Mouse (Mus musculus) right cerebral cortex, adult 2 months (tissue): ENCODE results near the gene Fgfbp3.
"Not testable (repeated sequence)": the region's sequence is repeated elsewhere in the genome, so short reads cannot be mapped to it uniquely, and the experiment has no call there.

Experiments used
- DNase-seq, 2 experiments: peaks; one replicate each; pipeline ENCODE4 v3.0.0; 2021 to 2022; ENCODE audit warnings: low spot score in 2 of 2

The Fgfbp3 gene

DNA sequence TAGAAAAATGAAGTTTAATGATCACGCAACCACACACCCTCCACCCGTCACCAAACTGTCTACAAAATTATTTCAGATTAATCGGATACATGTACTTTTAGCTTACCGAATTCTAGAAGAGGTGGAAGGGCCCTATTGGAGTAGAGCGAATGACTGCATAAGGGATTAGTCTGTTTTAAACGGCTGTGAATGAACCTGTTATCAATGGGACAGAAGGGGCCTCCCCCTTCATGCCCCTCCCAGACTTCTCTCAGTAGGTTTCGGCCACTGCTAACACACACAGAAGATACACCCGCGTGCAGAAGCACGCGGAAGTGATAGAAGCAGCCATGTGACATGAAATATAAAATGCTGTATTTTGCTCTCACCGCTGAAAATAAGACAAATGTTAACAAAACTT lies at the start of gene Fgfbp3:
Fgfbp3 (minus strand) TSS at position 150 of the 400 bp plus-strand sequence.
- no peak for DNase-seq

DNA sequence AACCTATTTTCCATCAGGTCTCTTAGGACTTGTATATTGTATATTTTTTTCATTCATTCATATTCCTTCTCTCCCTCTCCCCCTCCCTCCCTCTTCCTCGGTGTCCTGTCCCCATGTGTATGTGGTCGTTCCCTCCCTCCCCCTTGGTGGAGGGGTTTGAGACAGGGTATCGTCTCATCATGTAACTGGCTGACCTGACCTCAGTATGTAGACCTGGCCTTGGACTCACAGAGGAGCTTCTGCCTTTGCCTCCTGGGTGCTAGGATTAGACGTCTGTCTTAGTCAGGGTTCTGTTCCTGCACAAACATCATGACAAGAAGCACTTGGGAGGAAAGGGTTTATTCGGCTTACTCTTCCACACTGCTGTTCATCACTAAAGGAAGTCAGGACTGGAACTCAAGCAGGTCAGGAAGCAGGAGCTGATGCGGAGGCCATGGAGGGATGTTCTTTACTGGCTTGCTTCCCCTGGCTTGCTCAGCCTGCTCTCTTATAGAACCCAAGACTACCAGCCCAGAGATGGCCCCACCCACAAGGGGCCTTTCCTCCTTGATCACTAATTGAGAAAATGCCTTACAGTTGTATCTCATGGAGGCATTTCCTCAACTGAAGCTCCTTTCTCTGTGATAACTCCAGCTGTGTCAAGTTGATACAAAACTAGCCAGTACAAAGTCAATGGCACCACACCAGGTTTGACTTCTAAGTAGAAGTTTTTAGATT lies 43.3 kb upstream of the Fgfbp3 start:
- DNase-seq: not testable (repeated sequence)

- DNase-seq: no peak
Observed at GRCm38 (mm10) chr19:36961320-36961719, 41.9 kb upstream of the Fgfbp3 start.

DNA sequence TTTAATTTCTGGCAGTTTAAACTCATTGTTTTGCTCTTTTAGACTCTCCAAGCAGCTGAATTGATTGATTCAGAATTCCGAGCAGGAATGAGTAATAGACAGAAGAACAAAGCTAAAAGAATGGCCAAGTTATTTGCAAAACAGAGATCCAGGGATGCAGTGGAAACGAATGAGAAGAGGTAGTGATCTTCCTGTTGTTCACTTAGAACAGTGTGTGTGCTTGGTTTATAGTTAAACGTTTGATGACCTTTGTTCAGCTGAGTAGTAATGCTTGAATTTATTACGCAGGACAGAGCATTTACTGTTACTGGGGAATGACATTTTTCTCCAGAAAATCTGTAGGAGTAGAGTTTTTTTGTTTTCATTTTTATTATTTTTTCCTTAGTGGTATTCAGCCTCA lies 38.9 kb upstream of the Fgfbp3 start:
- DNase-seq: no peak

DNA sequence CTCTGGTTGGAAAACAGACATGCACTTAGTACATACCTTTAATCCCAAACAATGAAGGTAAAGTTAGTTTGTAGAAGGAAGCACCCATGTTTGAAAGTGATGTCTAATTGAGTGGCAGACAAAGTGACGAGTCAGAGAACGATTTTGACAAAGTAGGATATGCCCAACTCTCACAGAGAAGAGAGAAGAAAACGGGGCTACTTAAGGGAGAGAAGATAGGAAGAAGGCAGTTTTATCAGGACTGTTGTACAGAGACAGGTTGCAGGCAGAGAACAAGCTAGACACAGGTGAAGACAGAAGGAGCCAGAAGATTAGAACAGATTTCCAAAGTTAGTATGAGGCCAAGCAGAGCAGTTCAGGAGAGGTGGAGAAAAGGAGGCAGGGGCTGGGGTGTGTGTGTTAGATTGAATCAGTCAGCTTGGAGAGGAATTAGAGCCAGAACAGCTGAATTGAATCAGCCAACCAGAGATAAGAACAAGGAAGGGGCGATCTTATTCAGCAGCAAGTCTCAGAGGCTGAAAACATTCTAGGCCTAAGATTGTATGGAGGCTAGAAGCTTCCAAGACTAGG lies 34.3 kb upstream of the Fgfbp3 start:
- no peak for DNase-seq

DNA sequence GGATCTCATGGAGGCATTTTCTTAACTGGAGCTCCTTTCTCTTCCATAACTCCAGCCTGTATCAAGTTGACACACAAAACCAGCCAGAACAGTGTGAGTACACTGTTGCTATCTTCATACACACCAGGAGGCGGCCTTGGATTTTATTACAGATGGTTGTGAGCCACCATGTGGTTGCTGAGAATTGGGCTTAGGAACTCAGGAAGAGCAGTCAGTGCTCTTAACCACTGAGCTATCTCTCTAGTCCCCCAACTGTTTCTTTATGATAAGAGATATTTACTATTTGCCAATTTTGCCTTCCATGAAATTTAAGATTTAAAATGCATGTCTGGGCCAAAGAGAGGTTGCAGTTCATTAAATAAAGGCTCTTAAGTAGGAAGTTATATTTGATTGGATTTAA lies 20.6 kb upstream of the Fgfbp3 start:
- DNase-seq: no peak

DNA sequence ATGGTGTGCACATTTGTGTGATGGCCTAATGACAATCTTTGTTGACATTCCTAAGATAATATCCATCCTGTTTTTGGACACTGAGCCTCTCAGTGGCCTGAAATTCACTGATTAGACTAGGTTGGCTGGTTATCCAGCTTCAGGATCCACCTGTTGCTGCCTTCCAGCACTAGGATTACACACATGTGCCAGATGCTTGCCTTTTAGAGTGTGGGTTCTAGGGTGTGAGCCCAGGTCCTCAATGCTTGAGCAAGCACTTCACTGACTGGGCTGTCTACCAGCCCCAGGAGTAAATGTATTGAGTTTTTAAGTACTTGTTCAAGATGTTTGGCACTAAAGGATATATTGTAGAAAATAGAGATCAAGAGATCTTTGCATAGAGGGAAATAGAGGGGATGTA lies 18.6 kb upstream of the Fgfbp3 start:
- no peak for DNase-seq

DNA sequence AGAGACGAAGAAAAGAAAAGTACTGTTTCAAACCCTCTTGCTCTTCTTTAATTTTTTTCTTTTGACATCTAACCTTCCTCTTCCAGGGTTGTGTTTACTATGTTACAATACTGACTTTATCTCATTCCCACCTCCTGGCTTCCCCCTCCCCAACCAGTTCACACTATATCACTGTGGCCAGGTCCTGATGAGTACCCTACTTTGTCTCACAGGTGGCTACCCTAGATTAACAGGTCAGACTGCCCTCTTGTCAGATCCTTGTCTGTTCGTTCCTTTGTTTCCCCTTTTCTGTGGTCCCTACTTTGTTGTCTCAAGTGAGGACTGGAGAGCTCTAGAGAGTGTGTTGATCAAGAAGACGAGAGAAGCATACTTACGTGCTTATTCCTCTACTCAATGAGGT lies 16.9 kb upstream of the Fgfbp3 start:
- no peak for DNase-seq

GRCm38 (mm10) chr19:36932613-36933012 lies 13.2 kb upstream of the Fgfbp3 start:
- DNase-seq: no peak

DNA sequence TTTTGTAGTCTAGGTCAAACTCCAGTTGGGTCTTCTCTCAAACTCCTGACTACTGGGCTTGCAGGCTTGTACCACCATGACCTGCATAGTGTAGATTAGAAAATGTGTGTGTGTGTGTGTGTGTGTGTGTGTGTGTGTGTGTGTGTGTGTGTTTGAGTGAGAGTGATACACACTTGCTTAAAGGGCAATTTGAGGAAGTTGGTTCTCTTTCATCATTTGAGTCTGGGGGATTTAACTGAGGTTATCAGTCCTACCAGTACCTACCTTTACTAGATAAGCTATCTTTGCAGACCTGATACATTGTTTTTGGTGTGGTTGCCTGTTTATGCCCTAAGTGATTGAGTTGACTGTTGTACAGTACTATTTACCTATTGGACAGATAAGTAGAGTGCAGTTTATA lies 12.7 kb upstream of the Fgfbp3 start:
- DNase-seq: no peak

DNA sequence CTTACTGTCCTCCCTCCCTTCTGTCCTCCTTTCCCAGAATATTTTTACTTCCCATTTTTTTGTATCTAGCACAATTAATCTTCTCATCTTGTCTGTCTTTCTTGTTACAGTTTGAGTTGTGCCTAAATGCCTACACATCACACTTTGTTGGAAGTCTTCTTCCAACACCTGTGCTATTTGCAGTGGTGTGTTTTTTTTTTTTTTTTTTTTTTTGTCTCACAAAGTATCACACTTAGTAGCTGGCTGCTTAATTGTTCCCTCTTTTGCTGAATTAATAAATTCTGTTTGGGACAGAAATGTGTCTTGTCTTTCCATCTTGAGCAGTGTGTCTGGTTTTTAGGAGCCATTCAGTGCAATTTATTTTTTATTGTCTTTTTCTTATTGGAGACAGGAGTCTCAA lies 10.4 kb upstream of the Fgfbp3 start:
- DNase-seq: no peak

DNA sequence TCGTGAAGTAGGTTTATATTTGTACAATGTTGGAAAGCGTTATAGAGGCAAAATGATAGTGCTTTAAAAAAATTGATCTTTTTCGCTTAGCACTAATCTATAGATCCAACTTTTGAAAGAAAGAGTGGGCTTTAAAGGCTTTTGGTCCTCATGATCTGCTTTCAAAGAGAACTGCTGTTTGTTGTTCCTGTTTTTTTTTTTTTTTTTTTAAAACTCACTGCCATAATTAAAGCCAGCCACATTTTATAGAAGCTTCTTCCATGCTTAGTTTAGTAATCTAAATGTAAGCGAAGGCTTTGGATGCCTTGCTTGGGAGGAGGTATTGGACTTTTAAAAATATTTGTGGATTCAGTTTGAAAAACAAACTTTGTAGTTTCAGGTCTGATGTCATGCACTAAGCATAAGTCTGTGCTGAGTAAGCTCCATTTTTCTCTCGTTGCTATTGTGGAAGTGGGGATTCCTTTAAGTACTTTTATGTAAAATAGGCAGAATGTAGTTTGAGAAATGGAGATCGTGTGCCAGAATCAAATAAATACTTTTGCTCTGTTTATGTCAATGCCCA lies 8.5 kb upstream of the Fgfbp3 start:
- no peak for DNase-seq

- no peak for DNase-seq
Observed at GRCm38 (mm10) chr19:36926553-36927236, 7.3 kb upstream of the Fgfbp3 start.

DNA sequence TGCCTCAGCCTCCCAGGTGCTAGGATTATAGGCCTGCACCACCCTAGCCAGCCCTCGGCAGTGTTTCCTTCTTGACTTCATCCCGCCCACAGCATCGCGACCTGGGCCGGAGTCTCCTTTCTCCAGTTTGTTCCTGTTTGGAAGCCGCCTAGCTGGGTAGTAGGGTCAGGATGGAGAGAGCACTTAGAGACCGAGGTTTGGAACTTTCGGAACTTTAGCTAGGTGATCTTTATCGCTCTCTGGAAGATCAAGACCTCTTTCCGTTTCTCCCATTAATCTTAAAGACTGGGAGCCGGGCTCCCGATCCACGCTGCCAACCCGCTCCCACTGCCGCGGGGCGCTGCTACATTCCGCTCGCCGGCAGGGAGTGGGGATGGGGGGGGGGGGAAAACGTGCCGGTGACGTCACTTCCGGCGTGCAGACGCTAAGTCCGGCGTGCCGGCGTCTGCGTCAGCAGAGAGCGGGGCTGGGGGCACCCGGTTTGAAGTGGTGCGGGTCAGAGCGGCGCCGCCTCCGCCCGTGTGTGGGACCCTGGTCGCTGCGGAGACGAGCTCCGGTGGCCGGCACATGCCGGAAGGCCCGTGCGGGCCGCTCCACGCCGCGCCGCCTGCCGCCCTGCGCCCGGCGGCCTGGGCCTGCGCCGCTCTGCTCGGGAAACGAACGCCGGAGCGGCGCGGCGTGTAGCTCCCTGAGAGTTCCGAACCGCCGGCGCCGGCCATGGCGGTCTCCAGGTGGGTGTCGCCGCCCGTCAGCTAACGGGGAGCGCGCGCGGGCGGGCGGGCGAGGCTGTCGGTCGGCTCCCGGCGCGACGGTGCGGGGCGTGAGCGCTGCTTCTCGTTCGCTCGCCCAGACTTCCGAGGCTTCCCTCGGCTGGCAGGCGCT lies 6.5 kb upstream of the Fgfbp3 start, which contains the start of gene Btaf1:
Btaf1 (plus strand) TSS at position 409 of the 882 bp plus-strand sequence.
- peak; percentile 72 to 76 for DNase-seq

- DNase-seq: no peak
Observed at GRCm38 (mm10) chr19:36922936-36923335, 3.5 kb upstream of the Fgfbp3 start.

DNA sequence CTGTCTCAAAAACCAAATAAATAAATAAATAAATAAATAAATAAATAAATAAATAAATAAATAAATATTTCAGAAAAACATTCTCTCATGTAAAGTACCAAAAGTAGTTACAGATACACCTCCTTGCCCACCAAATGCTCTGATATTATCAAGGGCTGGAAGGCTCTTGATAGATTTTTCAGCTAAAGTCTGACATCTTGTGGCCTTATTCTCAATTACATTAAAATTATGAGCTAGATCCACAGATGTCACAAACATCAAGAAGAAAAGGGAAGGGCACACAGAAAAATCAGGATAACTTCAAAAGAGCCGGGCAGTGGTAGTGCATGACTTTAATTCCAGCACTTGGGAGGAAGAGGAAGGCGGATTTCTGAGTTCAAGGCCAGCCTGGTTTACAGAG lies 2.6 kb upstream of the Fgfbp3 start:
- no peak for DNase-seq

GRCm38 (mm10) chr19:36918441-36919301 lies 744 bp downstream of the Fgfbp3 start:
- DNase-seq: peak; percentile 78 to 79

DNA sequence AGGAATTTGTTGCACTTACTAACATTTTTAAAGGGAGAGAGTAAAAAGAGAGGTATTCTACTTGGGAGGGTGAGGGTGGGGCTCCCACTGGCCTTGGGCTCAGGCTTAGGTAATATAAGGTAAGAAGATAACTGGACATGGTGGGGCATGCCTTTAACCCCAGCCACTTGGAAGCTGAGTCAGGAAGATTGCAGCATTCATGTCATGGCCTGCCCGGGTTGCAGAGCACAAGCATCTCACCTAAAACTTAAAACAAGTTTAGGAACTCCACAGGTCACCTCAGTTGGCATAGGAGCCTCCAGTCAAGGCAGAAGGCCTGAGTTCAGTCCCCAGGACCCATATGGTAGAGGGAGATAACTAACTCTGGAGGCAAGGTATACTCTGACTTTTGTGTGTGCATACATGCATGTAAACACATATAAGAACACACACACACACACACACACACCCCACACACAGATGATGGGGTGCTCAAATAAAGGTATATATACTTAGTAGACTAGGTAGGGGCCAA lies 2.5 kb downstream of the Fgfbp3 start:
- no peak for DNase-seq

DNA sequence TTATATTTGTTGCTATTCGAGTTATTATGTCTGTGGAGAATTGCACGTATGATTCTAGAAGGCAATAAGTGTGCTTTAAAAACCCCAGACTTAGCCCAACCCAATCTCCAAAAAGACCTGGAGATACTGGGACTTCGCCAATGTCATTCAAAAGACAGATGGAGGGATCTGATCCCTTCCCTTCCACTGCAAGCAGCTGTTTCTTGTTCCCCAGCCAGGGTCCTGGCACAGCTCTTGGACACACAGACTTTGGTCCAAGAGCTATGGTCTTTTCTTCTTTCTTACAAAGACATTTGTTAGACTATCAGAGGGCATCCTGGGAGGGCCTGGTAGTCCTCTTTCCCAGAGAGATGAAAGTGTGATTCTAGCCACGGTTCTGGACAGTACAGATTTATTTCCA lies 3.2 kb downstream of the Fgfbp3 start:
- DNase-seq: no peak

DNA sequence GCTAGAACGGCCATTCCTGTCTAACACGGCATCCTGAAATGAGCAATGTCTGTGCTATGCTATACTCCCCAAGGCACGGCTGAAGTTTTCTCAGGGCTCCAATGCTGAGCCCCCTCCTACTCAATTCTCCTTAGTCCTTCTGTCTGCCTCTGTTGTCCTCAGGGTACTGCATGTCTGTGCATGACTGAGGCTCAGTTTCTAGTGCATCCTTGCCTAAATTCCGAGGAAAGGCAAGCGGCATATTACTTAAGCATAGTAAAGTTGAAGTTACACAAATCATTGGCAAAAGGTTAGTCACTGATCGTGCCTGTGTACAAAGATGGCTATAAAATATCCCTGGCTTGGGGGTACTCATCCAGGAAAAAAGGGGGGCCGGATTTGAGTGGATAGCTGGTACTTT lies 6.4 kb downstream of the Fgfbp3 start:
- no peak for DNase-seq
